Mouse (Mus musculus) liver, embryonic 14.5 days (tissue): ENCODE measurements at regions not wholly inside any gene's neighbourhood (a gene's known extent, or its start where the extent isn't known, plus 50 kb on each side); places are given as distances from the start of the nearest gene placed in this dataset.

Source experiments
- ATAC-seq: fragments of 200-750 bp; cut with Nextera tagmentation; 2 replicates; pipeline ENCODE4 v1.8.0; 2017; ENCODE audit warnings: moderate number of reproducible peaks, mild to moderate bottlenecking, moderate library complexity; ENCODE audit not compliant: insufficient read depth
- DNase-seq, 3 experiments: peaks; one replicate each; pipeline ENCODE4 v3.0.0-alpha.2; 2012 to 2013; ENCODE audit warnings: low read depth in 3 of 3, low spot score in 3 of 3
- H3K27ac ChIP-seq: fragments of 300-500 bp; sonication (generic); 2 replicates; pipeline ENCODE4 v1.5.1; 2014; ENCODE audit warnings: moderate library complexity, mild to moderate bottlenecking, control low read depth, inconsistent platforms
- H3K27me3 ChIP-seq: fragments of 300-500 bp; sonication (generic); 2 replicates; pipeline ENCODE4 v1.6.1; 2014; ENCODE audit warnings: mild to moderate bottlenecking, low read length, moderate library complexity; ENCODE audit not compliant: control insufficient read depth, insufficient read depth
- H3K36me3 ChIP-seq: fragments of 300-500 bp; sonication (generic); replicated peaks from 2 replicates; pipeline ENCODE4 v1.6.1; 2014; ENCODE audit warnings: low read depth; ENCODE audit not compliant: control insufficient read depth, insufficient read depth
- H3K4me1 ChIP-seq, 2 experiments: fragments of 200-500 bp in 1 of 2; fragments of 300-500 bp in 1 of 2; sonication (generic) in 1 of 2; replicated peaks; 2 replicates each; pipeline ENCODE4 v1.6.1; 2012 to 2014; ENCODE audit warnings: antibody characterized with exemption in 1 of 2, inconsistent platforms in 1 of 2, low read length in 1 of 2; ENCODE audit not compliant: control insufficient read depth in 2 of 2, insufficient read depth in 2 of 2
- H3K4me2 ChIP-seq: fragments of 300-500 bp; sonication (generic); 2 replicates; pipeline ENCODE4 v1.6.1; 2014; ENCODE audit warnings: low read depth, mild to moderate bottlenecking, control low read depth, moderate library complexity
- H3K4me3 ChIP-seq, 2 experiments: fragments of 200-500 bp in 1 of 2; fragments of 300-500 bp in 1 of 2; sonication (generic) in 1 of 2; 2 replicates each; pipeline ENCODE4 v1.5.1; 2012 to 2014; ENCODE audit warnings: low read depth in 2 of 2, low read length in 2 of 2, mild to moderate bottlenecking in 2 of 2, control low read depth in 1 of 2, inconsistent platforms in 1 of 2, moderate library complexity in 1 of 2; ENCODE audit not compliant: insufficient read depth in 1 of 2
- H3K9ac ChIP-seq: fragments of 300-500 bp; sonication (generic); replicated peaks from 2 replicates; pipeline ENCODE4 v1.6.1; 2014; ENCODE audit warnings: mild to moderate bottlenecking, control low read depth, moderate library complexity
- H3K9me3 ChIP-seq: fragments of 300-500 bp; sonication (generic); 2 replicates; pipeline ENCODE4 v1.6.1; 2016; ENCODE audit warnings: low read length, mixed read lengths; ENCODE audit not compliant: control insufficient read depth
- CTCF ChIP-seq: IDR thresholded peaks from 2 replicates; pipeline ENCODE4 v1.5.1; 2016; ENCODE audit warnings: antibody characterized with exemption, low read depth, control low read depth
- EP300 ChIP-seq: IDR thresholded peaks from 2 replicates; pipeline ENCODE4 v1.6.1; 2016; ENCODE audit warnings: antibody characterized with exemption, low read depth
- WGBS: fragments of 180-500 bp; shearing (Covaris S2); extraction: QIAGEN DNeasy Blood & Tissue Kit; methylation state at CpG from one replicate; pipeline ENCODE4 v1.1.7; 2014; ENCODE audit not compliant: insufficient replicate concordance; 5-methylcytosine and 5-hydroxymethylcytosine counted together

- no peak for TF ChIP-seq CTCF
- no peak for TF ChIP-seq EP300
- Histone ChIP-seq H3K27me3 (no peaks in the 10 kb centered on the region), H3K36me3 (no peaks in the 10 kb centered on the region), H3K27ac (no peak overlapping the region), H3K4me2 (no peak overlapping the region), H3K9ac (no peak overlapping the region), H3K4me3 (no peak overlapping the region), H3K4me1 (no peaks in the 10 kb centered on the region), H3K9me3 (no peaks in the 10 kb centered on the region)
- DNase-seq: no peak
- WGBS: 52% methylated on average over 1 of the region's 1 CpGs
- ATAC-seq: no peak
Measured at GRCm38 (mm10) chr13:5740805-5741204, 120.5 kb upstream of the Klf6 start.

DNA sequence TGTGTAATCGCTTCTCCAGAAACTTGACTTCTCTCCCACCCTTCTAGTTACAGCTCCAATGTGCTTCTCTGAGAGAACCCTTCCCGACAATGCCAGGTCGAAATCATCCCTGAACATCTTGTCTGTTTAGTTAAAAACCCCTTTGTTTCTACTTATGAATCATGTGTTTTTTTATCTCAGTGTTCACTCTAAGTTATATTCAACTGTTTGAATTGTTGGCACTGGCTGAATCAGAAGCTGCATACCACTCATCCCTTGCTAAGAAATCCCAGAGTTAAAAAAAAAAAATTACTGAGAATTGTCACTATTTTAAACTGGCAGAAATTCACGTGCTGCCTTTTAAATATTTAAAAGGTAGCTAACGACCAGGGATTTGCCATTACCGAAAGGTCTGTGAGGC is 116.3 kb upstream of the Klf6 start:
- Histone ChIP-seq H3K9ac (no peak overlapping the region), H3K4me2 (no peak overlapping the region), H3K27ac (no peak overlapping the region), H3K36me3 (no peaks in the 10 kb centered on the region), H3K27me3 (no peaks in the 10 kb centered on the region), H3K4me3 (no peak overlapping the region), H3K9me3 (no peaks in the 10 kb centered on the region), H3K4me1 (no peaks in the 10 kb centered on the region)
- 63% methylated on average over 6 of the region's 6 CpGs for WGBS
- DNase-seq (no peak), ATAC-seq (no peak)
- TF ChIP-seq EP300: no peak
- TF ChIP-seq CTCF: no peak

- Histone ChIP-seq H3K27ac (no peak overlapping the region), H3K4me2 (no peak overlapping the region), H3K4me3 (no peak overlapping the region), H3K9me3 (no peaks in the 10 kb centered on the region), H3K27me3 (no peaks in the 10 kb centered on the region), H3K4me1 (no peaks in the 10 kb centered on the region), H3K36me3 (no peaks in the 10 kb centered on the region), H3K9ac (no peak overlapping the region)
- TF ChIP-seq EP300 (no peak), CTCF (no peak)
- ATAC-seq: no peak
- DNase-seq: no peak
- 66% methylated on average over 3 of the region's 3 CpGs for WGBS
Measured at GRCm38 (mm10) chr13:5757176-5757575, 104.1 kb upstream of the Klf6 start.

DNA sequence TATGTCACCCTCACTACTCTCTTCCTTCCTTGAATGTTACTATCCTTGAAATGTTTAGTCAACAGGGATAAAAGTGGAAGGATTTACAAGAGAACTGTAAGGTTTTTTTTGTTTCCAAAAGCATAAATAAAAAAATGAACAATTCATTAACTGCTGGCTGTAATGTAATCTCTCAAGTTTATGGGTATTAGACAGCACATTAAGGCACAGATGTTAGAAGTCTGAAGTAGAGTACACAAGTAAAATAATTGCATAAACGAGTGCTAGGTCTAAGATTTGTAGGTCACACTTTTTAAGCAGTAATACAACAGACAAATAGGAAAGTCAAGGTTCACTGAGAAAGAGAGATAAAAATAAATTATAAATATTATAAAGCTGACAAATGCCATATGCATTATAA is 103.3 kb upstream of the Klf6 start:
- no peak overlapping the region for H3K4me2 ChIP-seq
- TF ChIP-seq EP300 (no peak), CTCF (no peak)
- H3K4me1 ChIP-seq: no peaks in the 10 kb centered on the region
- H3K9ac ChIP-seq: no peak overlapping the region
- H3K9me3 ChIP-seq: no peaks in the 10 kb centered on the region
- H3K27ac ChIP-seq: no peak overlapping the region
- DNase-seq (no peak), ATAC-seq (no peak)
- 52% methylated on average over 1 of the region's 1 CpGs for WGBS
- H3K27me3 ChIP-seq: no peaks in the 10 kb centered on the region
- no peak overlapping the region for H3K4me3 ChIP-seq
- no peaks in the 10 kb centered on the region for H3K36me3 ChIP-seq

DNA sequence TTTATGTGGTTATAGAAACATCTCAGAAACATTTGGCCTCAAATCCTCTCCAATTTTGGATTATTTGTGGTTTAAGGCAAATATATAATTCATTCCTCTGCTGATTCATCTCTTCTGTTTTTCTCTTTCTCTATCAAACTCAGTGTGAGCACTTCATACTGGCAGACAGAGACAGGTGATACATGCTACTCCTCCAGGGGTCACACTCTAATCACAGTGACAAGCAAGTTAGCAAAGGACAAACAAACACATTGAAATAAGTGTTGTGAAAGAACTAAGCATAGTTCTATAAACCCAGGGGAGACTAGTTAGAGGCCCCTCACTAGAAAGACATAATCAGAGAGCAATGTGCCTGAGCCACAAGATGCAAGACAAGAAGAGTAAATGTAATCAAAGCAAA is 101.3 kb upstream of the Klf6 start:
- Histone ChIP-seq H3K4me1 (no peaks in the 10 kb centered on the region), H3K27me3 (no peaks in the 10 kb centered on the region), H3K9ac (no peak overlapping the region), H3K36me3 (no peaks in the 10 kb centered on the region), H3K4me3 (no peak overlapping the region), H3K27ac (no peak overlapping the region), H3K4me2 (no peak overlapping the region), H3K9me3 (no peaks in the 10 kb centered on the region)
- no peak for ATAC-seq
- TF ChIP-seq CTCF (no peak), EP300 (no peak)
- DNase-seq: no peak

DNA sequence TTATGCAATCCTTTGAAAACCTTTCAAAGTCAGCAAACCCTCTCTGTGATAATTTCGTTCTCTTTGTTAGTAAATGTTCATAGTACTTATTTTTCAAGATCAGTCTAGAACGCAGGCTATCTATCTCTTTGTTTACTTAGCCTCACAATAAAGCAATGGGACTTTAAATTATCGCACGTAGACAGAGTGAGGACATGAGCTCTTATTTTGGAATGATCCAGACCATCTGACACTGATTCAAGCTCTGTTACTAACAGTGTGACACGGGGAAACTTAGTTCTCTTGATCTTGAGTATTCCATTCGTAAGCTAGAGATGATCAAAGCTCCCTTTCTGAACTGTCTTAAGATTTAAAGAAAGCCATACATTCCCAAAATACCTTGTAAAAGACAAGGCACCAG is 94.9 kb upstream of the Klf6 start:
- no peak for TF ChIP-seq EP300
- Histone ChIP-seq H3K27me3 (no peaks in the 10 kb centered on the region), H3K9me3 (no peaks in the 10 kb centered on the region), H3K27ac (no peak overlapping the region), H3K36me3 (no peaks in the 10 kb centered on the region), H3K9ac (no peak overlapping the region), H3K4me1 (0 out of 4 replicates have a peak, but pooled peaks cover 0 to 4% of the 10 kb centered on the region in 2 experiments), H3K4me2 (no peak overlapping the region), H3K4me3 (no peak overlapping the region)
- ATAC-seq: no peak
- no peak for DNase-seq
- 65% methylated on average over 6 of the region's 6 CpGs for WGBS
